Mouse (Mus musculus): Measurements from ENCODE around the gene Rps27l. TPM values are rescaled to one million over a fixed set of nuclear protein-coding genes. Genes with fewer than 3 reads are reported as not detected.

Rps27l gene
- total RNA-seq, 4 experiments from 2014 or later: 38.7 to 48.0 (median 44.1) TPM

DNA sequence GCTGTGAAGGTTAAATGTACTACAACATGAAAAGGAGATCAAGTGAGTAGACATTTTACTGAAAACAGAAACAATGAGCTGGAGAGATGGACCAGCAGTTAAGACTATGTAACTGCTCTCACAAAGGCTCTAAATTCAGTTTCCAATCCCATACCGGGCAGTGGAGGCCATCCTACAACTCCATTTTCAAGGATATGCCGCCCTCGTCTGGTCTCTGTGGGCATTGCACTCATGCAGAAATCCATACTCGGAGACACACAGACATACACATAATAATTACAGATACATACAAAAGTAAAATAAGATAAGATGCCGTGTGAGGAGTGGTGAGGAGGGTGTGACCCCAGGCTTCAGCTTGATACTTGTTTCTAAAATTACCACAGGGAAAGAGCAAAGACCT is 34.6 kb downstream of the Rps27l start:
- DNase-seq (ENCODE audit: low spot score in 2 of 2): peak in 1 of 2 experiments; percentile 59

DNA sequence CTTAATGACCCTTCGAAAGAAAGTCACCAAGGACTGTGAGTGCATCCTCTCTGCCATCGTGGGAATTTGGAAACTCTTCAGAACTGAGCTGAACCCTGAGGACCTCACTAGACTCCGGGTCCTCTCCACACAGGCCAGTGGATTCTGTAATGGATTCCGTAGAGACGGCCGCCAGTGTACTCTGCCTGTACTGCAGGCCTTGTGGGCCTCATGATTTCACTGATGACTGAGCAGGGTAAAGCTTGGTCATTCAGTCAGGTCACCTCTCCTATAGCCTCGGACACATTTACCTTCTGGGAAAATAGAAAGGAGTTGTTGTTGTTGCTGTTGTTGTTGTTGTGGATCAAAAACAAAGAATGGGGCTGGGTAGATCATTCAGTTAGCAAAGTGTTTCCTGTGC is 36.2 kb downstream of the Rps27l start:
- no peak for DNase-seq (ENCODE audit: low spot score in 2 of 2)

DNA sequence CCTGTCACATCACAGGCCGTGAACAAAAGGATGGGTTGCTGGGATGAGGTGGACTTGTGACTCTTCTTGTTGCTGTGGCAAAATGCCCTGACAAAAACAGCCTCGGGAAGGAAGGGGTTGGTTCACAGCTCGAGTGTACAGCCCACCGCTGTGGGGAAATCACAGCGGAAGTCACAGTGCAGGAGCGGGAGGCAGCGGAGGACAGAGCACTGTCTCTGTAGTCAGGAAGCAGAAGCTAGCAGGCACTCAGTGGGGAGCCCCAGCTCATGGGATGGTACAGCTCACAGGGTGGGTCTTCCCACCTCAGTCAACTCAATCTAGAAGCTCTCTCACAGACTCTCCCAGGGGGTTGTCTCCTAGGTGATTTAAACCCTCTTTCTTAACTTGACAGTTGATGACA is 39.5 kb downstream of the Rps27l start:
- no peak for DNase-seq (ENCODE audit: low spot score in 2 of 2)

DNA sequence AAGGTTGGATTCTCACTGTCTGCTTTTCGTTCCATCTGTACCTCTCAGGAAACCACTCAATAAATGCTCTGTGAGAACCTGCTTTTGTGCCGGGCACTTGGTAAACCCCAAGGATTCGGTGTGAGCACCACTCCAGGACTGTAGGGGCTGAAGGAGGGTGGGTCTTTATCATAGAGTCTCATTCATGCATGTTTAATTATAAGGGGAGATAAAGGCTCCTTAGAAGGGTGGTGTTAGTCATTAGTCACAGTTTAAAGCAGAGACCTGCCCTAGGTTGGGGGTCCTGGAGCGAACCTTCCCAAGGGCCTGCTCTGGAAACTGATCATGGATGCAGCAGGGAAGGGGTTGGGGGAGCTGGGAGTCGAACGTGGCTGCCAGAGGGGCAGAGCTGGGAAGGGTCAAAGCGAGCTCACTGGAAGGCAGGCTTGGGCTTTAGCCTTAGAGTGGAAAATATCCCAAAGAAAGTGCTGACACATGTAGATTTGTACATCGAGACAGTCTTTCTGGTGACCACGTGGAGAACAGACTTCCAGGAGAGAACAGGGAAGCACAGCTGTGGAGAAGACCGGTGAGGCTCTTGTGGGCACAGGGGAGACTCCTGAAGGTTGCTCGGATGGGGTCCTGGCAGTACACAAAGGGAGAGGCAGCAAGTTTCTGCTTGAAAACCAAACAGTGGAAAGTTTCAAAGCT is 42.5 kb downstream of the Rps27l start:
- DNase-seq (ENCODE audit: low spot score in 2 of 2): no peak

DNA sequence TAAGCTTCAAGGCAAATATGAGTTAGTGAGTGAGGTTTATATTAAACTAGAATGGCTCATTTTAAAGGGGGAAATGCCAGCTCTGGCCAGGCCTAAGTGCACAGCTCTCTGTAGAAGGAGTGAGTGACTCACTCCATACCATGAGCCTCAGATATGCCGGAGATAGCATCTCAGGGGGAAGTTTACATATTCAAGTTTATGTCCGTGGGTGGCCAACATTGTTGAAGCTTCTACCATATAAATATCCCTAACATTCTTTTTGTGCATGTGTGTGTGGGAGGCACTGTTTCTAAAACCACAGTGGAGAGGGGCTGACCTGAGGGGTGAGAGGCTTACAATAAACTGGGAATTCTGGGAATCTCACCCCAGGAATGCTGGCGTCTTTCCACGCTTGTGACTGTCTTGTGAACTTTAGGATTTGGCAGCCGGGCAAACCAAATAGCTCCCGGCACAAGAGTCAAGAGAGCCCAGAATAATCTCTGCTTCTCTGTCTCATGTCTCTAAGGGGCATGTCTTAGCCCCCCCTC is 43.1 kb downstream of the Rps27l start:
- DNase-seq (ENCODE audit: low spot score in 2 of 2): no peak

DNA sequence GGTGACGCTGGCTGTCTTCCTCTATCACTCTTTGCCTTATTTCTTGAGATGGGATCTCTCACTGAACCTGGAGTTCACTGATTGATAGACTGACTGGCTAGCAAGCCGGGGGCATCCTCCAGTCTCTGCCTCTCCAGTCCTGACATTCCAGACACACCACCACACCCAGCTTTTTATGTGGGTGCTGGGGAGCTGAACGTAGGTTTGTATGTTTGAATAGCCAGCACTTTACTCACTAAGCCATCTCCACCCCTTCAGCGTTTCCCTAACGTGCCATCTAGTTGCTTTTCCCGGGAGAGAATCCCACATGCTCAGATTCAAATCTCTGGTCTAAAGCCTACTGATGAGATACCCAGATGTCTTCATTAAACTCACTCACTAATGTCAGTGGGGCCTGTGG is 43.7 kb downstream of the Rps27l start:
- DNase-seq (ENCODE audit: low spot score in 2 of 2): no peak

DNA sequence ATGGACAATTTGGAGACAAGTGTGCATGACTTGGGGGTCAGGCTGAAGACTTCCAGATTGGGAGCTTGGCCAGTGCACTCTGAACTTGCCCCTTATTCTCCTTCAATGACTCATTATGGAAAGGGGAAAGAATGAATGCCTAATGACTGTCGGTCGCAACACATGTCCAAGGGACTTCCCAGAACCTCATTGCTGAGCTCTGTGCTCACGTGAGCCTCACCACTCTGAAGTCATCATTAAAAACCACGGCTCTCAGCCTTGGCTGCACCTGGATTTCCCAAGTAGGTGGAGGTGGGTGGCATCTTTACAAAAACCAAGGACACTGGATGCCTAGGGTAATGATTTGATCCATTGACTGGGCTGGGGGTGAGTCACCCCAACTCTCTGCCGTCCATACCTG is 44.2 kb downstream of the Rps27l start:
- DNase-seq (ENCODE audit: low spot score in 2 of 2): no peak

DNA sequence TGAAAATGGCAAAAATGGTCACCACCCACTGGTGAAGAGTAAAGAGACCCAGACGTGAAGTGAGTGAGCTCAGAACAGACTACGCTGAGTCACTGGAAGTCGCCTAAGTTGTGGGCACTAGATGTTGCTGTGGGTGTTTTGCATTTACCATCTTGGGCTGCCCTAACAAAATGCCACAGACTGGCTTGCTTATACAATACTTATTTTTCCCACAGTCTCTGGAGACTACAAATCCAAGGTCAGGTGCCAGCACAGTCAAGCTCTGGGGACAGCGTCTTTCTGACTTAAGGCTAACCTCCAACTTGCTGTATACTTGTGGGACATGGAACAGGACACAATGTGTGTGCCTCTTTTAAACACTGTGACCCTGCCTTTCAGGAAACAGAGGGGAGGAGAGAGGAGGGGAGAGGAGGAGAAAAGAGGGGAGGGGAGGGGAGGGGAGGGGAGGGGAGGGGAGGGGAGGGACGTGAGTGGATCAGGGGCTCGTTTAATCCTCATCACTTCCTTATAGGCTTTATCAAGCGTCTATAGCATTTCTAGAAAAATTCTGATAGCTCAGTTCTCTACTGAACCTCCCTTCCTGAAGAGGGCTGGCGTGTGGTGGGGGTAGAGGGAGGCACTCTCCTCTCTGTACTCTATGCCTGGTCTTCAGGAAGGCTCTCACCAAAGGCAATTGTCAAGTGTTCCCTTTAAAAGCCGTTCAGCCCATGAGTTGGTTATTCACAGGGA is 45.3 kb downstream of the Rps27l start:
- no peak for DNase-seq (ENCODE audit: low spot score in 2 of 2)

DNA sequence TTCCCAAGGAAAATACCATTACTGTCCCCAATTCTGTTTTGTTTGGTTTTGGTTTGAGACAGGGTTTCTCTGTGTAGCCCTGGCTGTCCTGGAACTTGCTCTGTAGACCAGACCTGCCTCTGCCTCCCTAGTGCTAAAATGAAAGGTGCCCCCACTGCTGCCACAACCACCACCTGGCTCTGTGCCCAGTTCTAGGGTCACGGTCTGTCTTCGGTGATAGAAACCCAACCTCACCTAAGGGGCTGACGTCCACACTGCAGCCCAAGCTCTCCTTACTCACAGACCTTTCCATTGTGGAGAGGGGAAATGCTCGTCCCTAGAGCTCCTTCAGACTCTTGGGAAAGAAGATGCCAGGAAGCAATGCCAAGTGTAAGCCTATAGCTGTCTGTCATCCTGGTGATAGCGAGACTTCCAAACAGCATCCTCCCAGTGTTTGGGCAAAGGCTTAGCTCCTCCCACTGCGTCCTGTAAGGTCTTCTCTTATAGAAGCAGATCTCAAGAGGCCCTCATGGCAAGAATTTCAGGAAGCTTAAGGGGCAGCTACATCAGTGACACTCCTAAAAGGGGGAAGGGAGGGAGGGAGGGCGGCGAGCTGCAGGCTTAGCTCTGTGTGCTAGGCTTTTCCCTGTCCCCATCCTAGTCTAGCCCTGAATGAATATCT is 46.0 kb downstream of the Rps27l start:
- no peak for DNase-seq (ENCODE audit: low spot score in 2 of 2)

Other genes starting within 250 kb of the Rps27l start
- 10 to 100 TPM; 33.8 to 56.2 (median 43.3) TPM for gene Car12, start 232.4 kb upstream of the Rps27l start, total RNA-seq (2022)
- 10 to 100 TPM; 18.9 to 35.6 (median 28.1) TPM for gene Aph1b, start 150.6 kb upstream of the Rps27l start, total RNA-seq (2022)
- gene Gm10647, start 149.0 kb upstream of the Rps27l start, total RNA-seq (2022): under 1 TPM; 0.18 to 0.60 (median 0.45) TPM
- gene Aph1c, start 111.4 kb upstream of the Rps27l start, total RNA-seq (2022): 10 to 100 TPM in 2 of 4 experiments, 1 to 10 TPM in 2; 7.3 to 11.2 (median 9.6) TPM
- 10 to 100 TPM; 37.9 to 58.3 (median 47.4) TPM for gene Rab8b, start 26.4 kb upstream of the Rps27l start, total RNA-seq (2022)
- gene Lactb, start 29.4 kb downstream of the Rps27l start, total RNA-seq (2022): 10 to 100 TPM; 13.8 to 17.4 (median 16.6) TPM
- gene Tpm1, start 103.3 kb downstream of the Rps27l start, total RNA-seq (2022): 100 to 1,000 TPM; 179 to 185 (median 182) TPM